Mouse (Mus musculus): ENCODE measurements around the gene Senp7.
"Not testable (repeated sequence)": the region's sequence is repeated elsewhere in the genome, so short reads cannot be mapped to it uniquely, and the experiment has no call there.

The Senp7 gene

GRCm38 (mm10) chr16:56124045-56124444 lies 75.9 kb downstream of the Senp7 start:
- in situ Hi-C loops (cut with MboI, MseI), result no loop called here

GRCm38 (mm10) chr16:56131666-56132065 lies 83.5 kb downstream of the Senp7 start:
- in situ Hi-C loops (cut with MboI, MseI), result no loop called here

GRCm38 (mm10) chr16:56134149-56134548 lies 86.0 kb downstream of the Senp7 start:
- in situ Hi-C loops (cut with MboI, MseI), result no loop called here

GRCm38 (mm10) chr16:56137672-56138071 lies 89.5 kb downstream of the Senp7 start:
- in situ Hi-C loops (cut with MboI, MseI), result not testable (repeated sequence)

GRCm38 (mm10) chr16:56139921-56140320 lies 91.8 kb downstream of the Senp7 start:
- in situ Hi-C loops (cut with MboI, MseI), result no loop called here

GRCm38 (mm10) chr16:56144876-56145555 lies 96.9 kb downstream of the Senp7 start:
- in situ Hi-C loops (cut with MboI, MseI), result no loop called here

- in situ Hi-C loops (cut with MboI, MseI), result no loop called here
Measured at GRCm38 (mm10) chr16:56147679-56148078, 99.5 kb downstream of the Senp7 start.

GRCm38 (mm10) chr16:56163466-56163865 lies 115.3 kb downstream of the Senp7 start:
- in situ Hi-C loops (cut with MboI, MseI), result no loop called here

- in situ Hi-C loops (cut with MboI, MseI), result no loop called here
Measured at GRCm38 (mm10) chr16:56170247-56170646, 122.1 kb downstream of the Senp7 start.

- in situ Hi-C loops (cut with MboI, MseI), result no loop called here
Measured at GRCm38 (mm10) chr16:56175867-56176581, 127.9 kb downstream of the Senp7 start.

GRCm38 (mm10) chr16:56186863-56187262 lies 138.7 kb downstream of the Senp7 start:
- in situ Hi-C loops (cut with MboI, MseI), result no loop called here

- in situ Hi-C loops (cut with MboI, MseI), result no loop called here
Measured at GRCm38 (mm10) chr16:56188198-56188597, 140.1 kb downstream of the Senp7 start.

- in situ Hi-C loops (cut with MboI, MseI), result no loop called here
Measured at GRCm38 (mm10) chr16:56204051-56204450, 155.9 kb downstream of the Senp7 start, which contains the start of gene Impg2. Gene Impg2, plus strand, starts transcription at chr16:56204313.

- in situ Hi-C loops (cut with MboI, MseI), result no loop called here
Measured at GRCm38 (mm10) chr16:56212740-56213139, 164.6 kb downstream of the Senp7 start.

- in situ Hi-C loops (cut with MboI, MseI), result no loop called here
Measured at GRCm38 (mm10) chr16:56227686-56228085, 179.5 kb downstream of the Senp7 start.

- in situ Hi-C loops (cut with MboI, MseI), result no loop called here
Measured at GRCm38 (mm10) chr16:56229455-56229854, 181.3 kb downstream of the Senp7 start.

GRCm38 (mm10) chr16:56231300-56231699 lies 183.2 kb downstream of the Senp7 start:
- in situ Hi-C loops (cut with MboI, MseI), result no loop called here

GRCm38 (mm10) chr16:56232736-56233135 lies 184.6 kb downstream of the Senp7 start:
- in situ Hi-C loops (cut with MboI, MseI), result no loop called here

All from regulatory T cell (primary cell).